Mouse (Mus musculus): ENCODE results near the gene Il2ra.

GRCm38 (mm10) chr2:11699905-11700304 is 57.3 kb downstream of the Il2ra start:
- TF ChIP-seq CTCF (IDR thresholded peaks at IDR 0.05; ENCODE audit: borderline replicate concordance, control insufficient read depth, extremely low read depth, insufficient read depth, low read length, poor library complexity) (no peak), POLR2A (IDR thresholded peaks at IDR 0.05; ENCODE audit: control insufficient read depth, extremely low read depth, insufficient read depth, low read length, poor library complexity) (no peak)
